28 mouse cellular contexts compared by ENCODE assay signal in genomic region chr7:43772901-43773300, GRCm38 (mm10). TPM values are rescaled to one million over a fixed set of nuclear protein-coding genes. Genes with fewer than 3 reads are reported as not detected.
DNase-seq lines count a peak whose midpoint lies in the region; ATAC-seq and TF ChIP-seq lines count a peak whose summit lies in the region.
"Had no signal": no experiment of that assay in that cellular context is flagged by ENCODE, and none has a peak within 500 bp of the region (broad histone marks: within the 10 kb centered on the region; RNA-seq: fewer than 3 reads in every experiment).

No protein-coding gene starts in this region.

- DNase-seq in heart, adult 11 months: peak; percentile 74
- DNase-seq in heart, embryonic 10.5 days (ENCODE audit: low spot score): no peak
- no peak for DNase-seq in lung, postnatal 0 days (ENCODE audit: low spot score)
- no peak for DNase-seq in lung, postnatal 10 days
- DNase-seq in testis, postnatal 10 days (ENCODE audit: low spot score): peak; percentile 26
- no peak for DNase-seq in testis, postnatal 14 days (ENCODE audit: low spot score)
- DNase-seq in limb, embryonic 11.5 days (ENCODE audit: low spot score): peak; percentile 7
- no peak for DNase-seq in cerebellum, postnatal 14 days
- DNase-seq: adrenal gland, adult 8-10 months; cerebellum, adult 2 months; cerebellum, postnatal 25 days; kidney, postnatal 25 days; lung, adult 18-20 months; retina, postnatal 1 day; spleen, adult 18-20 months; thymus, postnatal 25 days had no signal

- H3K4me2 ChIP-seq in lung, postnatal 0 days (replicated peaks; ENCODE audit: low read depth, low read length): no peak overlapping the region
- H3K4me2 ChIP-seq in limb, embryonic 11.5 days (ENCODE audit: low read depth, severe bottlenecking): no peak overlapping the region
- H3K4me2 ChIP-seq: forebrain, embryonic 15.5 days; heart, embryonic 15.5 days; hindbrain, embryonic 12.5 days; liver, embryonic 12.5 days; midbrain, embryonic 12.5 days had no signal

- H3K27ac ChIP-seq in heart, embryonic 10.5 days: no peak overlapping the region
- H3K27ac ChIP-seq in lung, postnatal 0 days (ENCODE audit: low read length): no peak overlapping the region
- H3K27ac ChIP-seq in limb, embryonic 11.5 days (replicated peaks; ENCODE audit: low read depth, low read length): no peak overlapping the region
- H3K27ac ChIP-seq: forebrain, embryonic 15.5 days; heart, embryonic 15.5 days; hindbrain, embryonic 12.5 days; hindbrain, postnatal 0 days; liver, embryonic 12.5 days; midbrain, embryonic 12.5 days had no signal

- H3K36me3 ChIP-seq in heart, embryonic 10.5 days: no peaks in the 10 kb centered on the region
- no peaks in the 10 kb centered on the region for H3K36me3 ChIP-seq in lung, postnatal 0 days (ENCODE audit: insufficient read depth, low read length)
- no peaks in the 10 kb centered on the region for H3K36me3 ChIP-seq in limb, embryonic 11.5 days (ENCODE audit: control insufficient read depth, insufficient read depth, low read length)
- H3K36me3 ChIP-seq: forebrain, embryonic 15.5 days; heart, embryonic 15.5 days; hindbrain, embryonic 12.5 days; liver, embryonic 12.5 days; midbrain, embryonic 12.5 days had no signal

- TF ChIP-seq CTCF in lung, postnatal 0 days (IDR thresholded peaks at IDR 0.05): no peak

- H3K4me3 ChIP-seq in heart, embryonic 10.5 days: no peak overlapping the region
- no peak overlapping the region for H3K4me3 ChIP-seq in lung, postnatal 0 days (ENCODE audit: low read depth, low read length)
- no peak overlapping the region for H3K4me3 ChIP-seq in limb, embryonic 11.5 days (ENCODE audit: low read depth, low read length)
- H3K4me3 ChIP-seq: forebrain, embryonic 15.5 days; heart, embryonic 15.5 days; hindbrain, embryonic 12.5 days; liver, embryonic 12.5 days; midbrain, embryonic 12.5 days had no signal

- H3K4me1 ChIP-seq in heart, embryonic 10.5 days: peaks cover 4% of the 10 kb centered on the region; the same call in 1 of the 2 replicates
- no peaks in the 10 kb centered on the region for H3K4me1 ChIP-seq in lung, postnatal 0 days (ENCODE audit: insufficient read depth, low read depth, low read length)
- H3K4me1 ChIP-seq in limb, embryonic 11.5 days (ENCODE audit: control insufficient read depth, insufficient read depth, low read length): no peaks in the 10 kb centered on the region
- H3K4me1 ChIP-seq: forebrain, embryonic 15.5 days; heart, embryonic 15.5 days; hindbrain, embryonic 12.5 days; liver, embryonic 12.5 days had no signal

- 0 out of 2 replicates have a peak, but pooled peaks have one; percentile 34 for ATAC-seq in lung, postnatal 0 days
- ATAC-seq in limb, embryonic 11.5 days (ENCODE audit: insufficient number of reproducible peaks, low FRiP score, low TSS enrichment, low read depth): no peak
- ATAC-seq: forebrain, embryonic 15.5 days; hindbrain, postnatal 0 days; intestine, postnatal 0 days; liver, embryonic 12.5 days had no signal

- no peak for TF ChIP-seq EP300 in lung, postnatal 0 days (IDR thresholded peaks at IDR 0.05)

- H3K9ac ChIP-seq in lung, postnatal 0 days (replicated peaks; ENCODE audit: low read depth): no peak overlapping the region
- H3K9ac ChIP-seq in limb, embryonic 11.5 days (ENCODE audit: low read length): no peak overlapping the region
- H3K9ac ChIP-seq: forebrain, embryonic 15.5 days; heart, embryonic 15.5 days; hindbrain, embryonic 12.5 days; liver, embryonic 12.5 days; midbrain, embryonic 12.5 days had no signal

- 69% methylated on average over 3 of the region's 3 CpGs for WGBS in heart, embryonic 10.5 days
- WGBS in lung, postnatal 0 days: 80% methylated on average over 3 of the region's 3 CpGs
- 71% methylated on average over 3 of the region's 3 CpGs for WGBS in limb, embryonic 11.5 days

- H3K9me3 ChIP-seq in heart, embryonic 10.5 days: 0 out of 2 replicates have a peak, but pooled peaks cover 2% of the 10 kb centered on the region
- H3K9me3 ChIP-seq in lung, postnatal 0 days (ENCODE audit: low read length): no peaks in the 10 kb centered on the region
- no peaks in the 10 kb centered on the region for H3K9me3 ChIP-seq in limb, embryonic 11.5 days (ENCODE audit: control insufficient read depth, low read length)
- H3K9me3 ChIP-seq: forebrain, embryonic 15.5 days; heart, embryonic 15.5 days; hindbrain, embryonic 12.5 days; liver, embryonic 12.5 days; midbrain, embryonic 12.5 days had no signal

- no peaks in the 10 kb centered on the region for H3K27me3 ChIP-seq in heart, embryonic 10.5 days (ENCODE audit: insufficient read depth, poor library complexity, severe bottlenecking)
- H3K27me3 ChIP-seq in lung, postnatal 0 days (replicated peaks; ENCODE audit: insufficient read depth, low read length): no peaks in the 10 kb centered on the region
- no peaks in the 10 kb centered on the region for H3K27me3 ChIP-seq in limb, embryonic 11.5 days (ENCODE audit: control insufficient read depth, insufficient read depth, low read length)
- H3K27me3 ChIP-seq: forebrain, embryonic 15.5 days; heart, embryonic 15.5 days; hindbrain, embryonic 12.5 days; liver, embryonic 12.5 days; midbrain, embryonic 12.5 days had no signal

RNA-seq across cellular contexts. Expression of gene Klk11, which starts 1.5 kb away (rescaled TPM):
- not detected in 2 replicates for polyA plus RNA-seq in heart, embryonic 10.5 days (2016; fragmentation: Nextera tagmentation; extraction: Ambion mirVana)
- 1.2 and 1.3 TPM in 2 replicates for polyA plus RNA-seq in lung, postnatal 0 days (2015; fragmentation: Nextera tagmentation; extraction: Ambion mirVana)
- polyA plus RNA-seq in limb, embryonic 11.5 days (2014; fragmentation: Nextera tagmentation; extraction: Ambion mirVana): not detected in 2 replicates
- polyA plus RNA-seq: cerebellum, adult 2 months; embryonic facial prominence, embryonic 11.5 days; forebrain, embryonic 15.5 days; hindbrain, postnatal 0 days; kidney, embryonic 14.5 days; liver, embryonic 12.5 days; midbrain, embryonic 12.5 days; neural tube, embryonic 14.5 days; testis, adult 2 months had no signal

RNA-seq across cellular contexts. Expression of gene Klk12, which starts 4.2 kb away (rescaled TPM):
- polyA plus RNA-seq in heart, embryonic 10.5 days (2016; fragmentation: Nextera tagmentation; extraction: Ambion mirVana): not detected in 2 replicates
- not detected in 2 replicates for polyA plus RNA-seq in lung, postnatal 0 days (2015; fragmentation: Nextera tagmentation; extraction: Ambion mirVana)
- not detected in 2 replicates for polyA plus RNA-seq in limb, embryonic 11.5 days (2014; fragmentation: Nextera tagmentation; extraction: Ambion mirVana)
- polyA plus RNA-seq: cerebellum, adult 2 months; embryonic facial prominence, embryonic 11.5 days; forebrain, embryonic 15.5 days; heart, embryonic 15.5 days; hindbrain, embryonic 12.5 days; hindbrain, postnatal 0 days; intestine, postnatal 0 days; kidney, embryonic 14.5 days; limb, embryonic 14.5 days; liver, embryonic 12.5 days; midbrain, embryonic 12.5 days; neural tube, embryonic 14.5 days; testis, adult 2 months had no signal

RNA-seq across cellular contexts. Expression of gene Klk10, which starts 7.9 kb away (rescaled TPM):
- 0.20 and 0.28 TPM in 2 replicates for polyA plus RNA-seq in heart, embryonic 10.5 days (2016; fragmentation: Nextera tagmentation; extraction: Ambion mirVana)
- polyA plus RNA-seq in lung, postnatal 0 days (2015; fragmentation: Nextera tagmentation; extraction: Ambion mirVana): 2.6 and 4.2 TPM in 2 replicates
- 0.15 TPM in 1 of 2 replicates, not detected in the other for polyA plus RNA-seq in limb, embryonic 11.5 days (2014; fragmentation: Nextera tagmentation; extraction: Ambion mirVana)
- polyA plus RNA-seq: liver, embryonic 12.5 days; neural tube, embryonic 14.5 days; testis, adult 2 months had no signal

RNA-seq across cellular contexts. Expression of gene Klk9, which starts 18.8 kb away (rescaled TPM):
- not detected in 2 replicates for polyA plus RNA-seq in heart, embryonic 10.5 days (2016; fragmentation: Nextera tagmentation; extraction: Ambion mirVana)
- 0.15 and 0.25 TPM in 2 replicates for polyA plus RNA-seq in lung, postnatal 0 days (2015; fragmentation: Nextera tagmentation; extraction: Ambion mirVana)
- not detected in 2 replicates for polyA plus RNA-seq in limb, embryonic 11.5 days (2014; fragmentation: Nextera tagmentation; extraction: Ambion mirVana)
- polyA plus RNA-seq: embryonic facial prominence, embryonic 11.5 days; forebrain, embryonic 15.5 days; heart, embryonic 15.5 days; hindbrain, embryonic 12.5 days; hindbrain, postnatal 0 days; intestine, postnatal 0 days; kidney, embryonic 14.5 days; liver, embryonic 12.5 days; midbrain, embryonic 12.5 days; neural tube, embryonic 14.5 days; testis, adult 2 months had no signal

RNA-seq across cellular contexts. Expression of gene Klk8, which starts 24.5 kb away (rescaled TPM):
- 25.2 and 28.5 TPM in 2 replicates for polyA plus RNA-seq in heart, embryonic 10.5 days (2016; fragmentation: Nextera tagmentation; extraction: Ambion mirVana)
- 41.9 and 47.1 TPM in 2 replicates for polyA plus RNA-seq in lung, postnatal 0 days (2015; fragmentation: Nextera tagmentation; extraction: Ambion mirVana)
- polyA plus RNA-seq in limb, embryonic 11.5 days (2014; fragmentation: Nextera tagmentation; extraction: Ambion mirVana): 15.8 and 16.1 TPM in 2 replicates

Comparison
In these comparisons a context has a peak if more than half of its experiments do, and no peak if none do; other contexts are left out.
1. DNase-seq: peak in heart, adult 11 months (single experiment), testis, postnatal 10 days (single experiment) and limb, embryonic 11.5 days (single experiment); none in heart, embryonic 10.5 days (single experiment), lung, postnatal 0 days (single experiment), lung, postnatal 10 days (single experiment), testis, postnatal 14 days (single experiment) and cerebellum, postnatal 14 days (0 of 2).